Mouse (Mus musculus) urinary bladder, postnatal 10 days (tissue): ENCODE results near the gene Jph4.

Source experiments
- DNase-seq: peaks from one replicate; pipeline ENCODE4 v3.0.0; 2022; ENCODE audit warnings: low spot score

Gene Jph4

GRCm38 (mm10) chr14:55118852-55119251, 2.1 kb upstream of the Jph4 start:
- DNase-seq: no peak

GRCm38 (mm10) chr14:55115846-55116245, 889 bp downstream of the Jph4 start:
- no peak for DNase-seq

- DNase-seq: no peak
These were observed 1.7 kb downstream of the Jph4 start for GRCm38 (mm10) chr14:55114759-55115701.

GRCm38 (mm10) chr14:55113975-55114645, 2.6 kb downstream of the Jph4 start:
- DNase-seq: peak; percentile 11

- no peak for DNase-seq
These were observed 3.3 kb downstream of the Jph4 start for GRCm38 (mm10) chr14:55113351-55113974.

GRCm38 (mm10) chr14:55111720-55112119, 5.0 kb downstream of the Jph4 start:
- DNase-seq: no peak

- DNase-seq: no peak
These were observed 6.7 kb downstream of the Jph4 start for GRCm38 (mm10) chr14:55110076-55110475.

- DNase-seq: no peak
These were observed 7.5 kb downstream of the Jph4 start for GRCm38 (mm10) chr14:55109048-55109873.

GRCm38 (mm10) chr14:55108202-55108870, 8.4 kb downstream of the Jph4 start:
- no peak for DNase-seq

GRCm38 (mm10) chr14:55106990-55107389, 9.7 kb downstream of the Jph4 start:
- DNase-seq: no peak

GRCm38 (mm10) chr14:55105836-55106809, 10.6 kb downstream of the Jph4 start, which contains the start of gene Ap1g2:
TSS of gene Ap1g2 (minus strand) at chr14:55106593.
- DNase-seq: no peak

- no peak for DNase-seq
These were observed 11.3 kb downstream of the Jph4 start for GRCm38 (mm10) chr14:55105386-55105785.

GRCm38 (mm10) chr14:55104365-55104764, 12.4 kb downstream of the Jph4 start:
- no peak for DNase-seq

GRCm38 (mm10) chr14:55102253-55102785, 14.4 kb downstream of the Jph4 start:
- DNase-seq: no peak

- DNase-seq: no peak
These were observed 15.1 kb downstream of the Jph4 start for GRCm38 (mm10) chr14:55101592-55101991.

- DNase-seq: no peak
These were observed 18.7 kb downstream of the Jph4 start for GRCm38 (mm10) chr14:55098067-55098466.

GRCm38 (mm10) chr14:55097646-55098045, 19.1 kb downstream of the Jph4 start:
- DNase-seq: no peak

GRCm38 (mm10) chr14:55096573-55097087, 20.1 kb downstream of the Jph4 start:
- no peak for DNase-seq

GRCm38 (mm10) chr14:55095671-55096070, 21.1 kb downstream of the Jph4 start:
- no peak for DNase-seq
